Mouse (Mus musculus): ENCODE measurements around the gene Rpusd3. TPM values are rescaled to one million over a fixed set of nuclear protein-coding genes. Genes with fewer than 3 reads are reported as not detected.

The Rpusd3 gene
- polyA plus RNA-seq, 1 experiment from 2014 or later: 19.8 TPM

- Histone ChIP-seq H3K27ac (ENCODE audit: low read depth, low read length) (no peak overlapping the region), H3K4me2 (ENCODE audit: low read length) (no peak overlapping the region), H3K36me3 (ENCODE audit: control insufficient read depth, insufficient read depth, low read length) (peaks cover 6% of the 10 kb centered on the region; the same call in 1 of the 2 replicates), H3K4me3 (ENCODE audit: low read depth, low read length) (no peak overlapping the region), H3K27me3 (replicated peaks; ENCODE audit: control insufficient read depth, insufficient read depth, low read length) (no peaks in the 10 kb centered on the region), H3K4me1 (ENCODE audit: control insufficient read depth, insufficient read depth, low read length) (peaks cover 6% of the 10 kb centered on the region; the same call in 1 of the 2 replicates), H3K9ac (ENCODE audit: low read length) (no peak overlapping the region), H3K9me3 (replicated peaks; ENCODE audit: control insufficient read depth, low read length) (no peaks in the 10 kb centered on the region)
- no peak for DNase-seq (ENCODE audit: low spot score)
- ATAC-seq: no peak
- WGBS: 83% methylated on average over 10 of the region's 10 CpGs
Observed at GRCm38 (mm10) chr6:113396270-113397030, 22.7 kb downstream of the Rpusd3 start.

- H3K27ac ChIP-seq (ENCODE audit: low read depth, low read length): no peak overlapping the region
- H3K36me3 ChIP-seq (ENCODE audit: control insufficient read depth, insufficient read depth, low read length): peaks cover 9% of the 10 kb centered on the region
- H3K9ac ChIP-seq (ENCODE audit: low read length): no peak overlapping the region
- ATAC-seq: no peak
- no peak overlapping the region for H3K4me2 ChIP-seq (ENCODE audit: low read length)
- H3K27me3 ChIP-seq (replicated peaks; ENCODE audit: control insufficient read depth, insufficient read depth, low read length): no peaks in the 10 kb centered on the region
- WGBS: 95% methylated on average over 6 of the region's 6 CpGs
- H3K4me1 ChIP-seq (ENCODE audit: control insufficient read depth, insufficient read depth, low read length): peaks cover 6% of the 10 kb centered on the region; the same call in 1 of the 2 replicates
- DNase-seq (ENCODE audit: low spot score): no peak
- no peak overlapping the region for H3K4me3 ChIP-seq (ENCODE audit: low read depth, low read length)
- H3K9me3 ChIP-seq (replicated peaks; ENCODE audit: control insufficient read depth, low read length): no peaks in the 10 kb centered on the region
Observed at GRCm38 (mm10) chr6:113395501-113395900, 23.6 kb downstream of the Rpusd3 start.

DNA sequence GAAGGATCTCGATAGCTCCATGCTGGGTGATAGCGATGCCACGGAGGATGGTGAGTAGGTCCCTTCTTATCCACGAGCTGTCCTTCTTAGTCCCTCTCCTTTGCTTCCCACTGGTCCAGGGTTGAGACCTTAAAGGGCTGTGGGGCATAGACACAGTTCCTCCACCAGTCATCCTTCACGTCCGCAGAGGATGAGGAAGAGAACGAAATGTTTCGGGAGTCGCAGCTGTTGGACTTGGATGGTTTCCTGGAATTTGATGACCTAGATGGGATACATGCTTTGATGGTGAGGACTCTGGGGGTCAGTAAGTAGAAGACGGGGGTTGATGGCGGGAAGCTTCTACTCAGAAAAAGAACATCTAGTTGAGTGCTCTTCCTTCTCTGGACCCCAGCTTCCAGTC lies 24.3 kb downstream of the Rpusd3 start:
- Histone ChIP-seq H3K9me3 (replicated peaks; ENCODE audit: control insufficient read depth, low read length) (no peaks in the 10 kb centered on the region), H3K36me3 (ENCODE audit: control insufficient read depth, insufficient read depth, low read length) (peaks cover 16% of the 10 kb centered on the region), H3K4me3 (ENCODE audit: low read depth, low read length) (no peak overlapping the region), H3K9ac (ENCODE audit: low read length) (no peak overlapping the region), H3K4me1 (ENCODE audit: control insufficient read depth, insufficient read depth, low read length) (peaks cover 6% of the 10 kb centered on the region; the same call in 1 of the 2 replicates), H3K4me2 (ENCODE audit: low read length) (no peak overlapping the region), H3K27me3 (replicated peaks; ENCODE audit: control insufficient read depth, insufficient read depth, low read length) (no peaks in the 10 kb centered on the region), H3K27ac (ENCODE audit: low read depth, low read length) (no peak overlapping the region)
- DNase-seq (ENCODE audit: low spot score) (no peak), ATAC-seq (no peak)
- WGBS: 93% methylated on average over 11 of the region's 11 CpGs

DNA sequence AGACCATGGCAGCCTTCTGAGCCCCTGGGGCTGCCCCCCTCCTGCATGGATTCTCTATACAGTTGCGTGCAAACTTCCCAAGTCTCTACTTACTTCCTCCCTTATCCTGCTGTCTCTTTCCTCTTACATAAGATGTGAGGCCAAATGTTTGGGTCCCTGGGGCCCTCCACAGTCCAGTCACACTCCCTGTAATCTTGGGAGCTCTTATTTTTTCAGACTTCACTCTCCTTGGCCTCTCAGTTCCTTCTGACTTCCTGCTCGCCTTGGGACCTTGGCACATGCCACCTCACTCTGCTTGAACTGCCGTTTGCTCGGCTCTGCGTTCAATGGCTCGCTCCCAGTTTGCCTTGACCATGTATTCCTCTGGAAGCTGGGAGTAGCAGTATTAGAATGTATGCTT lies 25.2 kb downstream of the Rpusd3 start:
- H3K4me2 ChIP-seq (ENCODE audit: low read length): no peak overlapping the region
- H3K4me1 ChIP-seq (ENCODE audit: control insufficient read depth, insufficient read depth, low read length): peaks cover 6% of the 10 kb centered on the region; the same call in 1 of the 2 replicates
- H3K27me3 ChIP-seq (replicated peaks; ENCODE audit: control insufficient read depth, insufficient read depth, low read length): no peaks in the 10 kb centered on the region
- H3K9ac ChIP-seq (ENCODE audit: low read length): no peak overlapping the region
- 89% methylated on average over 6 of the region's 6 CpGs for WGBS
- no peak overlapping the region for H3K27ac ChIP-seq (ENCODE audit: low read depth, low read length)
- DNase-seq (ENCODE audit: low spot score): no peak
- no peak overlapping the region for H3K4me3 ChIP-seq (ENCODE audit: low read depth, low read length)
- H3K36me3 ChIP-seq (ENCODE audit: control insufficient read depth, insufficient read depth, low read length): peaks cover 24% of the 10 kb centered on the region
- no peak for ATAC-seq
- no peaks in the 10 kb centered on the region for H3K9me3 ChIP-seq (replicated peaks; ENCODE audit: control insufficient read depth, low read length)

- no peaks in the 10 kb centered on the region for H3K27me3 ChIP-seq (replicated peaks; ENCODE audit: control insufficient read depth, insufficient read depth, low read length)
- peak overlapping the region; percentile 74 for H3K9ac ChIP-seq (ENCODE audit: low read length)
- H3K4me1 ChIP-seq (ENCODE audit: control insufficient read depth, insufficient read depth, low read length): peaks cover 6% of the 10 kb centered on the region; the same call in 1 of the 2 replicates
- ATAC-seq (peak; percentile 92), DNase-seq (ENCODE audit: low spot score) (peak; percentile 73)
- no peaks in the 10 kb centered on the region for H3K9me3 ChIP-seq (replicated peaks; ENCODE audit: control insufficient read depth, low read length)
- peak overlapping the region; percentile 71; the same call in 1 of the 2 replicates for H3K27ac ChIP-seq (ENCODE audit: low read depth, low read length)
- peak overlapping the region; percentile 41 for H3K4me3 ChIP-seq (ENCODE audit: low read depth, low read length)
- peaks cover 33% of the 10 kb centered on the region for H3K36me3 ChIP-seq (ENCODE audit: control insufficient read depth, insufficient read depth, low read length)
- peak overlapping the region; percentile 76 for H3K4me2 ChIP-seq (ENCODE audit: low read length)
- 1% methylated on average over 46 of the region's 51 CpGs for WGBS
Observed at GRCm38 (mm10) chr6:113392387-113393071, 26.6 kb downstream of the Rpusd3 start.

- H3K27ac ChIP-seq (ENCODE audit: low read depth, low read length): peak overlapping the region; percentile 71; the same call in 1 of the 2 replicates
- H3K9me3 ChIP-seq (replicated peaks; ENCODE audit: control insufficient read depth, low read length): no peaks in the 10 kb centered on the region
- peak overlapping the region; percentile 41 for H3K4me3 ChIP-seq (ENCODE audit: low read depth, low read length)
- no peak; the same call in 1 of the 2 replicates for ATAC-seq
- H3K4me1 ChIP-seq (ENCODE audit: control insufficient read depth, insufficient read depth, low read length): peaks cover 6% of the 10 kb centered on the region; the same call in 1 of the 2 replicates
- peak overlapping the region; percentile 76 for H3K4me2 ChIP-seq (ENCODE audit: low read length)
- H3K9ac ChIP-seq (ENCODE audit: low read length): peak overlapping the region; percentile 74
- H3K27me3 ChIP-seq (replicated peaks; ENCODE audit: control insufficient read depth, insufficient read depth, low read length): no peaks in the 10 kb centered on the region
- peaks cover 38% of the 10 kb centered on the region for H3K36me3 ChIP-seq (ENCODE audit: control insufficient read depth, insufficient read depth, low read length)
- DNase-seq (ENCODE audit: low spot score): no peak
- WGBS: 25% methylated on average over 10 of the region's 10 CpGs
Observed at GRCm38 (mm10) chr6:113392015-113392386, 27.1 kb downstream of the Rpusd3 start.

GRCm38 (mm10) chr6:113390715-113391114 lies 28.4 kb downstream of the Rpusd3 start:
- no peak overlapping the region for H3K27ac ChIP-seq (ENCODE audit: low read depth, low read length)
- no peaks in the 10 kb centered on the region for H3K9me3 ChIP-seq (replicated peaks; ENCODE audit: control insufficient read depth, low read length)
- WGBS: 93% methylated on average over 3 of the region's 3 CpGs
- H3K4me1 ChIP-seq (ENCODE audit: control insufficient read depth, insufficient read depth, low read length): peaks cover 6% of the 10 kb centered on the region; the same call in 1 of the 2 replicates
- ATAC-seq: no peak
- no peak for DNase-seq (ENCODE audit: low spot score)
- no peaks in the 10 kb centered on the region for H3K27me3 ChIP-seq (replicated peaks; ENCODE audit: control insufficient read depth, insufficient read depth, low read length)
- no peak overlapping the region for H3K4me2 ChIP-seq (ENCODE audit: low read length)
- no peak overlapping the region for H3K4me3 ChIP-seq (ENCODE audit: low read depth, low read length)
- H3K36me3 ChIP-seq (ENCODE audit: control insufficient read depth, insufficient read depth, low read length): peaks cover 49% of the 10 kb centered on the region
- H3K9ac ChIP-seq (ENCODE audit: low read length): no peak overlapping the region

- no peak for DNase-seq (ENCODE audit: low spot score)
- Histone ChIP-seq H3K4me1 (ENCODE audit: control insufficient read depth, insufficient read depth, low read length) (peaks cover 6% of the 10 kb centered on the region; the same call in 1 of the 2 replicates), H3K27ac (ENCODE audit: low read depth, low read length) (no peak within 1 kb of the TSS), H3K4me3 (ENCODE audit: low read depth, low read length) (no peak within 1 kb of the TSS), H3K27me3 (replicated peaks; ENCODE audit: control insufficient read depth, insufficient read depth, low read length) (no peaks in the 10 kb centered on the region), H3K9me3 (replicated peaks; ENCODE audit: control insufficient read depth, low read length) (no peaks in the 10 kb centered on the region), H3K4me2 (ENCODE audit: low read length) (no peak within 1 kb of the TSS), H3K9ac (ENCODE audit: low read length) (no peak within 1 kb of the TSS), H3K36me3 (ENCODE audit: control insufficient read depth, insufficient read depth, low read length) (peaks cover 66% of the 10 kb centered on the region)
- no peak for ATAC-seq
- 74% methylated on average over 8 of the region's 8 CpGs for WGBS
Observed at GRCm38 (mm10) chr6:113388960-113389359, 30.2 kb downstream of the Rpusd3 start, which contains the start of gene Ttll3. Gene Ttll3, plus strand, starts transcription at chr6:113389260.
